Mouse (Mus musculus): ENCODE data around the gene Samd4b. TPM values are rescaled to one million over a fixed set of nuclear protein-coding genes. Genes with fewer than 3 reads are reported as not detected.

The Samd4b gene
- total and polyA plus RNA-seq, 3 experiments: 6.4 to 45.9 TPM; not detected in 1

GRCm38 (mm10) chr7:28432252-28432651 lies 165.7 kb downstream of the Samd4b start (continued):
- TF ChIP-seq MAX (IDR thresholded peaks at IDR 0.05; ENCODE audit: low read length) (no peak), HCFC1 (IDR thresholded peaks at IDR 0.05; ENCODE audit: low read depth, low read length) (no peak), SIN3A (IDR thresholded peaks at IDR 0.05; ENCODE audit: low read length) (peak; percentile 96), MXI1 (IDR thresholded peaks at IDR 0.05; ENCODE audit: low read depth, low read length) (peak; percentile 63), NELFE (IDR thresholded peaks at IDR 0.05; ENCODE audit: low read depth, low read length) (no peak), USF1 (IDR thresholded peaks at IDR 0.05; ENCODE audit: low read depth, low read length) (no peak), MEF2A (IDR thresholded peaks at IDR 0.05; ENCODE audit: extremely low read depth, insufficient replicate concordance, low read depth, low read length, poor library complexity, severe bottlenecking) (peak; percentile 38; the same call in 1 of the 2 replicates), MAFK (IDR thresholded peaks at IDR 0.05; ENCODE audit: borderline replicate concordance, low read depth, low read length) (peak; percentile 77; the same call in 1 of the 2 replicates), MYC (IDR thresholded peaks at IDR 0.05; ENCODE audit: low read depth, low read length) (no peak), ZKSCAN1 (IDR thresholded peaks at IDR 0.05; ENCODE audit: low read depth, low read length) (no peak), ETS1 (IDR thresholded peaks at IDR 0.05; ENCODE audit: low read depth, low read length) (peak; percentile 99), JUND (IDR thresholded peaks at IDR 0.05; ENCODE audit: low read depth, low read length) (no peak), KAT2A (conservative IDR thresholded peaks at IDR 0.05; ENCODE audit: low read depth, low read length) (peak; percentile 51; the same call in 1 of the 2 replicates), ZMIZ1 (IDR thresholded peaks at IDR 0.05; ENCODE audit: low read depth, low read length) (no peak), SMC3 (IDR thresholded peaks at IDR 0.05; ENCODE audit: low read depth, low read length) (no peak), RAD21 (IDR thresholded peaks at IDR 0.05; ENCODE audit: low read depth, low read length) (no peak), USF2 (IDR thresholded peaks at IDR 0.05; ENCODE audit: borderline replicate concordance in 1 of 2, insufficient read depth in 1 of 2, low read depth in 1 of 2, low read length in 2 of 2) (no peak), CHD1 (IDR thresholded peaks at IDR 0.05; ENCODE audit: low read depth, low read length) (0 out of 2 replicates have a peak, but pooled peaks have one; percentile 76)

- peaks cover 43 to 45% of the 10 kb centered on the region in 2 experiments for H3K4me1 ChIP-seq (ENCODE audit: control insufficient read depth in 1 of 2, insufficient read depth in 2 of 2, low read length in 2 of 2)
- H3K36me3 ChIP-seq (ENCODE audit: control insufficient read depth in 1 of 2, insufficient read depth in 2 of 2, low read length in 2 of 2): peaks cover 7 to 58% of the 10 kb centered on the region in 2 experiments
- H3K4me3 ChIP-seq (ENCODE audit: control insufficient read depth in 1 of 2, insufficient read depth in 1 of 2, low read depth in 2 of 2, low read length in 2 of 2): no peak overlapping the region
- peaks cover 14% of the 10 kb centered on the region for H3K79me2 ChIP-seq (ENCODE audit: control insufficient read depth, insufficient read depth, low read length, poor library complexity)
- no peak for DNase-seq (ENCODE audit: low read depth, low spot score)
- H3K9me3 ChIP-seq (replicated peaks; ENCODE audit: insufficient read depth, low read length): no peaks in the 10 kb centered on the region
- no peaks in the 10 kb centered on the region for H3K27me3 ChIP-seq (ENCODE audit: control insufficient read depth in 1 of 2, insufficient read depth in 2 of 2, low read length in 2 of 2)
- no peak overlapping the region for H3K9ac ChIP-seq (ENCODE audit: control insufficient read depth, low read depth, low read length, poor library complexity, severe bottlenecking)
- H3K27ac ChIP-seq (ENCODE audit: control insufficient read depth, low read depth, low read length): no peak overlapping the region
- no peak for TF ChIP-seq ZNF384 (IDR thresholded peaks at IDR 0.05; ENCODE audit: low read depth, low read length)
These were observed 167.4 kb downstream of the Samd4b start for GRCm38 (mm10) chr7:28430512-28430911.

All from MEL (cell line).